ENCODE assay signal across 18 mouse cellular contexts in genomic region chr9:3260181-3260580, GRCm38 (mm10).
DNase-seq lines count a peak whose midpoint lies in the region; ATAC-seq and TF ChIP-seq lines count a peak whose summit lies in the region.
"Had no signal": no experiment of that assay in that cellular context is flagged by ENCODE, and none has a peak within 500 bp of the region (broad histone marks: within the 10 kb centered on the region; RNA-seq: fewer than 3 reads in every experiment).

No protein-coding gene starts in this region.

- no peak for TF ChIP-seq CTCF in liver, embryonic 14.5 days (IDR thresholded peaks at IDR 0.05; ENCODE audit: low read depth)

- no peak overlapping the region for H3K27ac ChIP-seq in liver, embryonic 14.5 days
- no peak overlapping the region for H3K27ac ChIP-seq in liver, embryonic 12.5 days
- no peak overlapping the region for H3K27ac ChIP-seq in ES-E14 (ENCODE audit: insufficient read depth, low read depth, low read length, poor library complexity, severe bottlenecking)
- no peak overlapping the region for H3K27ac ChIP-seq in kidney, embryonic 15.5 days
- H3K27ac ChIP-seq: forebrain, embryonic 10.5 days; liver, embryonic 13.5 days; midbrain, embryonic 12.5 days; stomach, embryonic 15.5 days had no signal

- ATAC-seq in liver, embryonic 14.5 days (ENCODE audit: insufficient read depth) = no peak
- no peak for ATAC-seq in liver, embryonic 12.5 days
- ATAC-seq in kidney, embryonic 15.5 days (replicated peaks; ENCODE audit: low FRiP score) = no peak
- ATAC-seq: intestine, postnatal 0 days had no signal

- in situ Hi-C loops in ES-E14 (cut with MboI; ENCODE audit: low sequenced_read_pairs in 2 of 2, unreplicated experiment in 2 of 2) = no loop called here

- H3K4me1 ChIP-seq in liver, embryonic 14.5 days (replicated peaks; ENCODE audit: control insufficient read depth in 2 of 2, insufficient read depth in 2 of 2, low read length in 1 of 2) = no peaks in the 10 kb centered on the region
- no peaks in the 10 kb centered on the region for H3K4me1 ChIP-seq in liver, embryonic 12.5 days
- H3K4me1 ChIP-seq in ES-E14 (ENCODE audit: control insufficient read depth in 2 of 2, insufficient read depth in 2 of 2, low read length in 2 of 2, poor library complexity in 1 of 2) = no peaks in the 10 kb centered on the region
- H3K4me1 ChIP-seq in kidney, embryonic 15.5 days = no peaks in the 10 kb centered on the region
- H3K4me1 ChIP-seq: forebrain, embryonic 10.5 days; liver, embryonic 13.5 days; midbrain, embryonic 12.5 days; stomach, embryonic 15.5 days had no signal

- no peaks in the 10 kb centered on the region for H3K9me3 ChIP-seq in liver, embryonic 14.5 days (ENCODE audit: control insufficient read depth, low read length)
- 0 out of 2 replicates have a peak, but pooled peaks cover 9% of the 10 kb centered on the region for H3K9me3 ChIP-seq in liver, embryonic 12.5 days (replicated peaks)
- H3K9me3 ChIP-seq in ES-E14 (ENCODE audit: control insufficient read depth, insufficient read depth, low read depth, low read length) = no peaks in the 10 kb centered on the region
- 0 out of 2 replicates have a peak, but pooled peaks cover 3% of the 10 kb centered on the region for H3K9me3 ChIP-seq in kidney, embryonic 15.5 days (replicated peaks)
- H3K9me3 ChIP-seq: stomach, embryonic 15.5 days had no signal

- H3K36me3 ChIP-seq in liver, embryonic 14.5 days (replicated peaks; ENCODE audit: control insufficient read depth, insufficient read depth, low read depth) = no peaks in the 10 kb centered on the region
- H3K36me3 ChIP-seq in liver, embryonic 12.5 days = no peaks in the 10 kb centered on the region
- H3K36me3 ChIP-seq in ES-E14 (ENCODE audit: control insufficient read depth, insufficient read depth, low read length, poor library complexity, severe bottlenecking) = no peaks in the 10 kb centered on the region
- no peaks in the 10 kb centered on the region for H3K36me3 ChIP-seq in kidney, embryonic 15.5 days
- H3K36me3 ChIP-seq: forebrain, embryonic 10.5 days; liver, embryonic 13.5 days; midbrain, embryonic 12.5 days; stomach, embryonic 15.5 days had no signal

- DNase-seq in liver, embryonic 14.5 days (ENCODE audit: low read depth in 3 of 3, low spot score in 3 of 3) = peak; percentile 37 to 52 (median 41)
- peak; percentile 12 for DNase-seq in ES-E14 (ENCODE audit: low read depth, low spot score)
- peak; percentile 34 for DNase-seq in c-Kit-negative CD71-positive TER-119-positive erythroid progenitor cells, embryonic 14.5 days (ENCODE audit: low read depth, low spot score)
- DNase-seq in mesoderm, embryonic 11.5 days (ENCODE audit: low read depth, low spot score) = peak; percentile 88
- DNase-seq in spleen, postnatal 10 days (ENCODE audit: low spot score in 2 of 2) = no peak
- DNase-seq in kidney, postnatal 14 days = no peak
- DNase-seq: adrenal gland, postnatal 10 days; cerebellum, adult 11 months; cerebellum, postnatal 25 days; kidney, postnatal 36 days; liver, embryonic 13.5 days; lung, postnatal 14 days had no signal

- no peak overlapping the region for H3K4me3 ChIP-seq in liver, embryonic 14.5 days (ENCODE audit: insufficient read depth in 1 of 2, low read depth in 2 of 2, low read length in 2 of 2)
- no peak overlapping the region for H3K4me3 ChIP-seq in liver, embryonic 12.5 days
- no peak overlapping the region for H3K4me3 ChIP-seq in ES-E14 (ENCODE audit: insufficient read depth in 1 of 2, low read depth in 1 of 2, low read length in 2 of 2, poor library complexity in 1 of 2, severe bottlenecking in 1 of 2)
- H3K4me3 ChIP-seq in kidney, embryonic 15.5 days (replicated peaks) = no peak overlapping the region
- H3K4me3 ChIP-seq: forebrain, embryonic 10.5 days; liver, embryonic 13.5 days; midbrain, embryonic 12.5 days; stomach, embryonic 15.5 days had no signal

- no peak overlapping the region for H3K9ac ChIP-seq in liver, embryonic 14.5 days (replicated peaks)
- H3K9ac ChIP-seq in liver, embryonic 12.5 days = no peak overlapping the region
- no peak overlapping the region for H3K9ac ChIP-seq in ES-E14 (ENCODE audit: insufficient read depth, low read depth, low read length, poor library complexity, severe bottlenecking)
- no peak overlapping the region for H3K9ac ChIP-seq in kidney, embryonic 15.5 days
- H3K9ac ChIP-seq: liver, embryonic 13.5 days; midbrain, embryonic 12.5 days; stomach, embryonic 15.5 days had no signal

- no peak overlapping the region for H3K4me2 ChIP-seq in liver, embryonic 14.5 days (ENCODE audit: low read depth)
- H3K4me2 ChIP-seq in liver, embryonic 12.5 days = no peak overlapping the region
- H3K4me2 ChIP-seq in kidney, embryonic 15.5 days = no peak overlapping the region
- H3K4me2 ChIP-seq: liver, embryonic 13.5 days; midbrain, embryonic 12.5 days; stomach, embryonic 15.5 days had no signal

- H3K27me3 ChIP-seq in liver, embryonic 14.5 days (ENCODE audit: control insufficient read depth, insufficient read depth, low read length) = no peaks in the 10 kb centered on the region
- H3K27me3 ChIP-seq in liver, embryonic 12.5 days (replicated peaks) = no peaks in the 10 kb centered on the region
- no peaks in the 10 kb centered on the region for H3K27me3 ChIP-seq in kidney, embryonic 15.5 days
- H3K27me3 ChIP-seq: liver, embryonic 13.5 days; midbrain, embryonic 12.5 days; stomach, embryonic 15.5 days had no signal

- WGBS in liver, embryonic 14.5 days (ENCODE audit: insufficient replicate concordance) = 48% methylated on average over 5 of the region's 5 CpGs
- 55% methylated on average over 5 of the region's 5 CpGs for WGBS in liver, embryonic 12.5 days (ENCODE audit: insufficient replicate concordance)
- 78% methylated on average over 5 of the region's 5 CpGs for WGBS in kidney, embryonic 15.5 days

- no peak for TF ChIP-seq EP300 in liver, embryonic 14.5 days (IDR thresholded peaks at IDR 0.05; ENCODE audit: low read depth)

TF ChIP-seq in ES-E14, 5 proteins besides CTCF, POLR2A, EP300 and RAD21:
- TF ChIP-seq CHD2 (IDR thresholded peaks at IDR 0.05; ENCODE audit: low read depth, low read length) = no peak
- no peak for TF ChIP-seq MAFK (IDR thresholded peaks at IDR 0.05; ENCODE audit: insufficient read depth, low read depth, low read length)
- TF ChIP-seq HCFC1 (IDR thresholded peaks at IDR 0.05; ENCODE audit: borderline replicate concordance, insufficient read depth, low read length) = no peak
- TF ChIP-seq ZNF384 (IDR thresholded peaks at IDR 0.05; ENCODE audit: low read depth, low read length) = no peak
- TF ChIP-seq ZC3H11A (IDR thresholded peaks at IDR 0.05; ENCODE audit: borderline replicate concordance, low read depth, low read length) = no peak

Comparison
In these comparisons a context has a peak if more than half of its experiments do, and no peak if none do; other contexts are left out.
1. DNase-seq: peak in liver, embryonic 14.5 days (3 of 3), ES-E14 (single experiment), c-Kit-negative CD71-positive TER-119-positive erythroid progenitor cells, embryonic 14.5 days (single experiment) and mesoderm, embryonic 11.5 days (single experiment); none in spleen, postnatal 10 days (0 of 2) and kidney, postnatal 14 days (single experiment).